Mouse (Mus musculus) hindbrain, embryonic 14.5 days (tissue): ENCODE results near the gene Cryba1. TPM values are rescaled to one million over a fixed set of nuclear protein-coding genes. Genes with fewer than 3 reads are reported as not detected.

ENCODE experiments used
- ATAC-seq: fragments of 200-750 bp; cut with Nextera tagmentation; 2 replicates; pipeline ENCODE4 v1.8.0; 2017; ENCODE audit warnings: moderate number of reproducible peaks, mild to moderate bottlenecking, moderate TSS enrichment, moderate library complexity; ENCODE audit not compliant: low FRiP score
- DNase-seq: peaks from one replicate; pipeline ENCODE4 v3.0.0-alpha.2; 2015; ENCODE audit warnings: low spot score
- H3K27ac ChIP-seq: fragments of 300-500 bp; sonication (generic); 2 replicates; pipeline ENCODE4 v1.5.1; 2014; ENCODE audit warnings: mild to moderate bottlenecking, moderate library complexity
- H3K27me3 ChIP-seq: fragments of 300-500 bp; sonication (generic); 2 replicates; pipeline ENCODE4 v1.6.1; 2014; ENCODE audit warnings: mild to moderate bottlenecking, low read length, mixed read lengths; ENCODE audit not compliant: control insufficient read depth, insufficient read depth
- H3K36me3 ChIP-seq: fragments of 300-500 bp; sonication (generic); replicated peaks from 2 replicates; pipeline ENCODE4 v1.6.1; 2014; ENCODE audit not compliant: control insufficient read depth, insufficient read depth
- H3K4me1 ChIP-seq: fragments of 300-500 bp; sonication (generic); replicated peaks from 2 replicates; pipeline ENCODE4 v1.6.1; 2014; ENCODE audit warnings: antibody characterized with exemption, low read length, mixed read lengths; ENCODE audit not compliant: control insufficient read depth, insufficient read depth
- H3K4me2 ChIP-seq: fragments of 300-500 bp; sonication (generic); replicated peaks from 2 replicates; pipeline ENCODE4 v1.6.1; 2014; ENCODE audit warnings: mild to moderate bottlenecking, moderate library complexity
- H3K4me3 ChIP-seq: fragments of 300-500 bp; sonication (generic); replicated peaks from 2 replicates; pipeline ENCODE4 v1.5.1; 2014; ENCODE audit warnings: mild to moderate bottlenecking, low read length
- H3K9ac ChIP-seq: fragments of 300-500 bp; sonication (generic); 2 replicates; pipeline ENCODE4 v1.6.1; 2014
- H3K9me3 ChIP-seq: fragments of 300-500 bp; sonication (generic); 2 replicates; pipeline ENCODE4 v1.6.1; 2016; ENCODE audit warnings: low read length; ENCODE audit not compliant: control insufficient read depth
- WGBS: fragments of 180-500 bp; shearing (Covaris S2); extraction: QIAGEN DNeasy Blood & Tissue Kit; methylation state at CpG from one replicate; pipeline ENCODE4 v1.1.7; 2014; 5-methylcytosine and 5-hydroxymethylcytosine counted together
- polyA plus RNA-seq: library from polyadenylated mRNA; unstranded; fragments of >200 nt; fragmentation: Nextera tagmentation; extraction: Ambion mirVana; gene quantifications from 2 replicates; pipeline ENCODE4 v1.2.1, GENCODE M21; 2014

Gene Cryba1
- polyA plus RNA-seq, result 0.47 and 0.62 TPM in 2 replicates

DNA sequence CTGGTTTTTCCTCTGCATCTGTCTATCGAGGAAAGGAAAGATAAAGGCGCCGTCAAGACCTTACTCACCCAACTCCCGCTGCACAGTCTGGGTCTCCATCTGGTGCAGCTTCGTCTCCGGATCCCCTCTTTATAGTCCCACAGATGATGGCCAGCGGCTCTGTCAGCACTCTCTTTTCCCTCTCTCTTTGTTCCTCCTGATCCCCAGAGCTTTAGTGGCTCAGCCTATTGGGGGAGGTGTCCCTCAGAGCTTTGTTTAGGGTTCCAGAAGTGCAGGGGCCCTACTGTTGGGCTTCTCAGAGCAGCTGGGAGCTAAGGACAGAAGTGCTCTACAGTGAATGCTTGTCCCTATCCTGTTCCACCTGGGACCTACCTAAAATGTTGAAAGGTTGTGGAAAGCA, at the start of gene Cryba1:
TSS of gene Cryba1 (minus strand) at position 101 of the 400 bp plus-strand sequence.
- 34% methylated on average over 7 of the region's 7 CpGs for WGBS
- no peaks in the 10 kb centered on the region for H3K9me3 ChIP-seq
- no peaks in the 10 kb centered on the region for H3K36me3 ChIP-seq
- no peak within 1 kb of the TSS for H3K4me2 ChIP-seq
- H3K27me3 ChIP-seq, result no peaks in the 10 kb centered on the region
- DNase-seq (no peak), ATAC-seq (no peak)
- no peak within 1 kb of the TSS for H3K9ac ChIP-seq
- H3K4me3 ChIP-seq, result no peak within 1 kb of the TSS
- H3K4me1 ChIP-seq, result 0 out of 2 replicates have a peak, but pooled peaks cover 8% of the 10 kb centered on the region
- no peak within 1 kb of the TSS for H3K27ac ChIP-seq

DNA sequence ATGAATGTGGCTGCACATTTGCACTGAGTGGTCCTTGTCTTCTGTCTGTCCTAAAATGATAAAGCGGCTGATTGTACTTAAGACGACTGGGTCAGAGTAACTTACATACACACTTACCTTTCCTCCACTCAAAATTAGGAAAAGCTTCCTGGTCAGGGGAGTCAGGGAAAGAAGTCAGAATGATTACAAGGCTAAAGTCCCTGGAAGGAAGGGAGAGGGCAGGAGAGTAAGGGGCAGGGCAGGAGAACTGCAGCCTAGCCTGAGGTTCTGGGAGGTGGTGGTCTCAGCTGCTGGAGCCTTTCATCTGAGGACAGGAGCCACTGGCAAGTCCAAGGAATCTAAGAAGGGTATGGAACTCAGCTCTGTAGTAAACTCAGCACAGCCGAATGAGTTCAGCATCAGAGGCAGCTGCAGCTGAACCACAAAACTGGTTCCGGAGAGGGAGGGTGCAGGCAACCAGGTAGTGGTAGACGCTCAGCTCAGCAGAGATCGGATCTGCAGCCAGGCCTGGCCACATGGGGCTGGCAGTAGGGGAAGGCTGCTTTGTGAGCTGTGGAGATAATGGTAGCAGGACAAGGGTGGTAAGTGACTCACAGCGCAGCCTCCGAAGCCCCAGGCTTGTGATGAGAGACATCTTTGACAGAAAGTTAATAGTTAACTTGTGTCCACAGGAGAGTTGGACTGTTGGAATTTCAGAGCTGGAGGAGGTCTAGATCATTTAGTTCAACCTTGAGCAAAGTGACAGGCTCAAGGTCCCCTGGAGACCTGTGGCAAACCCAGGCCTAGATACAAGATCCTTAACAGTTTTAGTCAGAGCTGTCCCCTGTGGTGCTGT, 47.0 kb upstream of the Cryba1 start:
- Histone ChIP-seq H3K4me3 (no peak overlapping the region), H3K4me1 (peaks cover 8% of the 10 kb centered on the region; the same call in 1 of the 2 replicates), H3K27me3 (no peaks in the 10 kb centered on the region), H3K27ac (no peak overlapping the region), H3K4me2 (no peak overlapping the region), H3K9ac (no peak overlapping the region), H3K36me3 (no peaks in the 10 kb centered on the region; the same call in 1 of the 2 replicates), H3K9me3 (no peaks in the 10 kb centered on the region)
- no peak for DNase-seq
- ATAC-seq, result no peak
- 56% methylated on average over 8 of the region's 8 CpGs for WGBS

DNA sequence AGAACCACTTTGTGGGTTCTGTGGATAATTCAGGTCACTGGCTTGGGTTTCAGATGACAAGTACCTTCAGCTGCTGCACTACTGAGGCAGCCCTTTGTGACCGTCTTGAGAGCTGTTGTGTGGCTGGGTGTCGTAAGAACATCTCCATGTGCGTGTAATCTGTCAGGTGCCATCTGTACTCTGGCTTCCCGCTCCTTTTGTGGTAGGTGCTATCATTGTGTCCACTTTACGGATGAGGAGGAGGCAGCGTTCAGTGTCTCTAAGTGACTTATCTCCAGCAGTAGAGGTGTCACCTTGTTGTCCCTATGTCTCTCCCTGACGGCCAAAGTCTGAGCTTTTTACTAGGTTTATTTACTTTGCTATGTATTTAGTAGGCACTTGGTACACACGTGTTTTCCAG, 45.3 kb upstream of the Cryba1 start:
- no peaks in the 10 kb centered on the region for H3K36me3 ChIP-seq
- peaks cover 22% of the 10 kb centered on the region for H3K4me1 ChIP-seq
- no peaks in the 10 kb centered on the region for H3K9me3 ChIP-seq
- no peaks in the 10 kb centered on the region for H3K27me3 ChIP-seq
- no peak overlapping the region for H3K9ac ChIP-seq
- ATAC-seq, result no peak
- no peak overlapping the region for H3K4me3 ChIP-seq
- no peak overlapping the region for H3K4me2 ChIP-seq
- no peak overlapping the region for H3K27ac ChIP-seq
- WGBS, result 87% methylated on average over 8 of the region's 8 CpGs
- DNase-seq, result no peak

DNA sequence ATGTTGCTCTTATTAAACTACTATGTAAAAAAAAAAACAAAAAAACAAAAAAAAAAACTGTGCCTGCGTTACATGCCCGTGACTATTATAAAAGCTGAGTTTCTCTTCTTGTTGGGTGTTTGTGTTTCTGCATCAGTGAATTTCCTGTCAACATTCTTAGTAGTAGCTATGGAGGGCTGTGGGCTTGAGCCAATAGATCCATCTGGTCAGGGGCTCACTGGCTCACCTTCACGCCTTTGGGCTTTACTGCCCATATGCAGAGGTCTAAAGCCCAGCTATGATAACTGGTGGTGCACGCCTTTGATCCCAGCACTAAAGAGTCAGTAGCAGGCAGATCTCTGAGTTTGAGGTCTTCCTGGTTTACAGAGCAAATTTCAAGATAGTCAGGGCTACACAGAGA, 44.4 kb upstream of the Cryba1 start:
- Histone ChIP-seq H3K27ac (no peak overlapping the region), H3K36me3 (no peaks in the 10 kb centered on the region), H3K4me2 (no peak overlapping the region), H3K9me3 (no peaks in the 10 kb centered on the region), H3K9ac (no peak overlapping the region), H3K4me3 (no peak overlapping the region), H3K27me3 (no peaks in the 10 kb centered on the region), H3K4me1 (peaks cover 30% of the 10 kb centered on the region)
- DNase-seq (no peak), ATAC-seq (no peak)
- 75% methylated on average over 4 of the region's 4 CpGs for WGBS

DNA sequence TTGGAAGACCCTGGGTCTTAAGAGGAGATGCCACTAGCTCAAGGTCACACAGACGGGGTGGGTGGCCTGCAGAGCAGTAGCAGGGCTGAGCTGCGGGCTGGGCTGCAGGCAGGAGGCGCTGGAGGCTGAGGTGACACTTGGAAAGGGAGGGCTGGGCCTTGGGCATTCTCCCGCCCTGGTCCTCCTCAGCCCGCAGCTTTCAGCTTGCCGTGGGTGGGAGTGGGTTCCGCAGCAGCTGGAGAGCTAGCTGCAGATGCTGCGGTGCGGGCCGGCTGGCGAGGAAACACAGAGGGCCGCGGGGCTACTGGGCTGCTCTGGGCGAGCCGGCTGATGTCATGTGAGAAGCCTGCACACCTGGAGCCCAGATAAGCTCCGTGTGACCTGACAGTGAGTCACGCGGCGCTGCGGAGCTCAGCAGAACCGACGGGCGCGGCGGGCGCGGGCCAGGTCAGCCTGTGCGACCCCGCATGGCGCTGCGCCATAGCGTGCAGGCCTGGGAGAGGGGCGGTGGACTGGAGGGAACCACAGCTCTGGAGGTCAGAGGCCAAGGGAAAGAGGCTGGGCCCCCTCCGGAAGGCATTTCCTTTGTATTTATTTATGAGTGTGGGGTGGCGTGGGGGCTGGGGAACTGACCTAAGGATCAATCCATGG, 41.4 kb upstream of the Cryba1 start:
- Histone ChIP-seq H3K27ac (peak overlapping the region; percentile 50), H3K4me2 (peak overlapping the region; percentile 84), H3K36me3 (no peaks in the 10 kb centered on the region), H3K9me3 (no peaks in the 10 kb centered on the region), H3K9ac (peak overlapping the region; percentile 59), H3K4me3 (peak overlapping the region; percentile 30), H3K27me3 (no peaks in the 10 kb centered on the region), H3K4me1 (peaks cover 39% of the 10 kb centered on the region)
- ATAC-seq (peak; percentile 15; the same call in 1 of the 2 replicates), DNase-seq (no peak)
- 2% methylated on average over 35 of the region's 35 CpGs for WGBS

DNA sequence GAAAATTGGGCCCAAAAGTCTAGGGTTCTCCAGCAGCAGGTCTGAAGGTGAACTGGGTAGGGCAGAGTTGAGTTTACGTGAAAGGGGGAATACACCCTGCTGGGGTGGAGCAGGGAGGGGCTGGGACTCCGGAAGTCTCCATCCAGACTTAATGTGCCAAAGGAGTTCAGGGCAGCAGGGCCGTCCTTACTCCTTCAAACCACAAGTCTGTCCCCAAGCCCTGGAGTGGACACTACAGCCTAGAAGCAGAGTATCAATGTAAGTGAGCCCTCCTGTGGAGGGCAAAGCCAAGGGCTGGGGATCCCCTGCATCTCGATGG, 40.3 kb upstream of the Cryba1 start:
- Histone ChIP-seq H3K4me3 (no peak overlapping the region), H3K9ac (peak overlapping the region; percentile 98), H3K27ac (no peak overlapping the region), H3K4me2 (peak overlapping the region; percentile 84), H3K9me3 (no peaks in the 10 kb centered on the region), H3K36me3 (no peaks in the 10 kb centered on the region), H3K4me1 (peaks cover 39% of the 10 kb centered on the region), H3K27me3 (no peaks in the 10 kb centered on the region)
- 44% methylated on average over 4 of the region's 4 CpGs for WGBS
- DNase-seq, result no peak
- ATAC-seq, result no peak

DNA sequence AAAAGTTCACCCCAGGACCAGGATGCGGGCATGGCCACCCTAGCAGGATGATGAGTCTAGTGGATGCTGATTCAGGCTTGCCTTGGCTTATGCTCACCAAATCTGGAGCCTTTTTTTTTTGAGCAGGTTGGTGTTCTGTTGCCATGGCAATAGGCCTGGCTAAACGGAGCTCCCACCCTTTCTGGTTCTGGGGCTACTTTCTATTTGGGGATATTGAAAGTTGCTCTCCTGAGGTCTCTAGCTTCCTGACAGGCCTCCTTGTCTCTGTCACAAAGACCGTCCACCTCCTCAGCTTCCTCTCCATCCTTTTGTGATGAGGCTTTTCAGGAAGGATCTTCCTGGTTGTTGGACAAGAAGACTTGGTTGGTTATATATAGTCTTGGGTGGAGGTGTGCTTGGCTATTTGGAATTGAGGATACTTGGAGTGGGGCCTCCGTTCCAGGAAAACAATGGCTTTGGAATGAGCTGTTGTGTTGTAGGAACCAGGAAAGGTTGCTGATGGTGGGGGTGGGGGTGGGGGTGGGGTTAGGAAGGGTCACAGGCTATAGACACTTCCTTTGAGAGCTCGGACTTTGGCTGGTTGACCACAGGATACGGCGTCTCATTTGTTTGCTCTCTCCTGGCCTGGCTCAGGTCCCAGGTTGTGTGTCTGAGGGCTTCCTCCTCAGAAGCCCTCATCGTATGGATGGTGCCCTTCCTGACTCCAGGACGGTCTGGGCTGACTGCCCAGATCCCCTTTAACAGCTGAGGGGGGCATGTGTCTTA, 39.8 kb upstream of the Cryba1 start:
- ATAC-seq, result no peak
- 41% methylated on average over 9 of the region's 9 CpGs for WGBS
- Histone ChIP-seq H3K27me3 (no peaks in the 10 kb centered on the region), H3K4me1 (peaks cover 39% of the 10 kb centered on the region), H3K27ac (no peak overlapping the region), H3K4me2 (peak overlapping the region; percentile 84), H3K9ac (peak overlapping the region; percentile 98), H3K36me3 (no peaks in the 10 kb centered on the region), H3K9me3 (no peaks in the 10 kb centered on the region), H3K4me3 (peak overlapping the region; percentile 96)
- no peak for DNase-seq

DNA sequence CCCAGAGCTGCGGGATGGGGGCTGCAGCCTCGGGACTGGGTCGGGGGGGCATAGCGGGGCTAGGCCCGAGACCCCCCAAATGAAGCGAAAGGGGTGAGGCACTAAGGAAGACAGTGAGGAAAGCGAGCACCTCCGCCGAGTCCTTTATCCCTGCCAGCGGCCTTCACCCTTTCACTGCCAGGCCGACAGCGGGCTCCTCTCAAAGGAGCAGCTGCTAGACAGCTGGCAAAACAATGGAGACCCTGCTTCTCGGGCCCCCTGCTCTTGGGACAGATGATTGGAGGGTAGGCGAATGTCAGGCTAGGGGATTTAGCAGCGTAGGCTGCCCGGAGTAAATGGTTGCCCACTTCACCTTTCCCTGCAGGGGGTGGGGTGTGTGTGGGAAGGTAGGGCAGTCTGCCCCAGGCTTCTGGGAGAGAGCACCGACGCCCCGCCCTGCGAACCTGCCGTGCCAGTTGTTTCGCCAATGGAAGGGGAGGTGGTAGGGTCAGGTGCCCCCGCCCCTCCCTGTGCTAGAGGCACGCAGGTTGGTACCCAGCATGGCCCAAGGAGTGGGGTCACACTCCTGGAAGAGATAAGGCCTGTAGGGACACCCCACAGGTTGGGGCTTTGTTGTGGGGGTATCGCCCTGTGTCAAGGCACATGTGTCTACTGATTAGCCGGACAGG, 38.7 kb upstream of the Cryba1 start:
- peak overlapping the region; percentile 94 for H3K27ac ChIP-seq
- H3K9ac ChIP-seq, result peak overlapping the region; percentile 98
- DNase-seq (peak; percentile 57), ATAC-seq (peak; percentile 56)
- H3K27me3 ChIP-seq, result no peaks in the 10 kb centered on the region
- 2% methylated on average over 25 of the region's 26 CpGs for WGBS
- H3K4me3 ChIP-seq, result peak overlapping the region; percentile 96
- H3K9me3 ChIP-seq, result no peaks in the 10 kb centered on the region
- no peaks in the 10 kb centered on the region for H3K36me3 ChIP-seq
- peak overlapping the region; percentile 84 for H3K4me2 ChIP-seq
- H3K4me1 ChIP-seq, result peaks cover 39% of the 10 kb centered on the region
